Mouse (Mus musculus): Measurements from ENCODE around the gene Gm42715. TPM values are rescaled to one million over a fixed set of nuclear protein-coding genes. Genes with fewer than 3 reads are reported as not detected.
"Not testable (repeated sequence)": the region's sequence is repeated elsewhere in the genome, so short reads cannot be mapped to it uniquely, and the experiment has no call there.

The Gm42715 gene
- total RNA-seq, 2 experiments from 2014 or later: 8.4 to 8.5 TPM

- DNase-seq: no peak
- intact Hi-C loops (cut with DNase I; ENCODE audit: low total_unique reads): loop anchor here (1.0 kb wide), 1 partner anchor 16 kb away; no protein-coding TSS in a partner anchor
Measured at GRCm38 (mm10) chr7:127491846-127492245, 27.5 kb upstream of the Gm42715 start.

- no peak for DNase-seq
- intact Hi-C loops (cut with DNase I; ENCODE audit: low total_unique reads): loop anchor here (5.0 kb wide), 1 partner anchor 132 kb away; no protein-coding TSS in a partner anchor
Measured at GRCm38 (mm10) chr7:127494648-127495047, 24.7 kb upstream of the Gm42715 start.

DNA sequence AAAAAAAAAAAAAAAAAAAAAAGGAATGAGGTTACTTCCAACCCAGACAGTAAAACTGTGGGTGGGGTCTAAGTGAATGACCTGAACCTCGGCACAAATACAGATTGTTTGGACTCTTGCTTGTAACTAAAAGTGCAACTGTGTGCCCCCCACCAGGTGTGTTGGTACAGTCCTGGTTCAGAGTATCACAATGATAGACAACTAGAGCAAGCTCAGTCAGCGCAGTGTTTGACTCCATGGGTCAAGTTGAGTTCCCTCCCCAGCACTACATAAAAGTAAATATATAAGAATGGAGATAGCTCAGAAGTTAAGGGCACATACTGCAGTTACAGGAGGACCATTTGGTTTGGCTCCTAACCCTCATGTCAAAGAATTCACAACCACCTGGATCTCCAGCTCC, 22.0 kb upstream of the Gm42715 start:
- no peak for DNase-seq
- intact Hi-C loops (cut with DNase I; ENCODE audit: low total_unique reads): loop anchor here (5.0 kb wide), 1 partner anchor 135 kb away; no protein-coding TSS in a partner anchor

DNA sequence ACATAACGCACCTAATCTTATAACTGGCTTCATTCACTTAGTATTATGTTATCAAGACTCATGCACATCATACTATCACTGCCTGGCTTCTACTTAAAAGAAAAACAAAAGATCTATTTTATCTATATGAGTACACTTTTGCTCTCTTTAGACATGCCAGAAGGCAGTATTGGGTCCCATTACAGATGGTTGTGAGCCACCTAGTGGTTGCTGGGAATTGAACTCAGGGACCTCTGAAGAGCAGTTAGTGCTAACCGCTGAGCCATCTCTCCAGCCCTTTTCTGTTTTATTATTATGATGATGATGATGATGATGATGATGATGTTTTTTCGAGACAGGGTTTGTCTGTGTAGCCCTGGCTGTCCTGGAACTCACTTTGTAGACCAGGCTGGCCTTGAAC, 21.0 kb upstream of the Gm42715 start:
- DNase-seq: no peak
- intact Hi-C loops (cut with DNase I; ENCODE audit: low total_unique reads): loop anchor here (5.0 kb wide), 1 partner anchor 136 kb away; no protein-coding TSS in a partner anchor

- intact Hi-C loops (cut with DNase I; ENCODE audit: low total_unique reads): loop anchor here (1.0 kb wide), 1 partner anchor 17 kb away; no protein-coding TSS in a partner anchor
- no peak for DNase-seq
Measured at GRCm38 (mm10) chr7:127508291-127508690, 11.1 kb upstream of the Gm42715 start.

GRCm38 (mm10) chr7:127509830-127510229, 9.6 kb upstream of the Gm42715 start:
- intact Hi-C loops (cut with DNase I; ENCODE audit: low total_unique reads): not testable (repeated sequence)

GRCm38 (mm10) chr7:127511241-127511640, 8.1 kb upstream of the Gm42715 start:
- intact Hi-C loops (cut with DNase I; ENCODE audit: low total_unique reads): no loop called here
- DNase-seq: no peak

More at GRCm38 (mm10) chr7:127509830-127510229, 9.6 kb upstream of the Gm42715 start:
- not testable (repeated sequence) for DNase-seq

- intact Hi-C loops (cut with DNase I; ENCODE audit: low total_unique reads): no loop called here
- peak; percentile 97 for DNase-seq
Measured at GRCm38 (mm10) chr7:127511808-127512230, 7.6 kb upstream of the Gm42715 start, which contains the start of gene Srcap. TSS of gene Srcap (plus strand) at chr7:127511983.

GRCm38 (mm10) chr7:127512231-127513015, 7.0 kb upstream of the Gm42715 start:
- DNase-seq: peak; percentile 92
- intact Hi-C loops (cut with DNase I; ENCODE audit: low total_unique reads): no loop called here

GRCm38 (mm10) chr7:127513016-127513390, 6.4 kb upstream of the Gm42715 start:
- DNase-seq: peak; percentile 7
- intact Hi-C loops (cut with DNase I; ENCODE audit: low total_unique reads): no loop called here

- intact Hi-C loops (cut with DNase I; ENCODE audit: low total_unique reads): no loop called here
- no peak for DNase-seq
Measured at GRCm38 (mm10) chr7:127513781-127514180, 5.6 kb upstream of the Gm42715 start.

DNA sequence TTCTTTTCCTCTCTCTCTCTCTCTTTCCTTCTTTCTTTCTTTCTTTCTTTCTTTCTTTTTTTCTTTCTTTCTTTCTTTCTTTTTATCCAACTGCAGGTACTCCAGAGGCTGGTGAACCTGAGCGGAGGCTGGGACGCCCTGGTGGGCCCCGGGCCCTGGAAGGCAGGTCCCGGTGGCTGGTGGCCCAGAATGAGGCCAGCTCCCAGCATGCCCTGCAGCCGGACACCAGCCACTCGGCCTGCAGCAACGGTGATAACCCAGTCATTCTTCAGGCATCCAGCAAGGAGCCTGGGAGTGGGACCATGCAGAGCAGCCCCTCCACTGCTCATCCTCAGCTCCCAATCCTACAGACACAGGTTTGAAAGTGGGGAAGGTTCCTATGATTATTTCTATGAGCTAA, 3.5 kb upstream of the Gm42715 start:
- intact Hi-C loops (cut with DNase I; ENCODE audit: low total_unique reads): no loop called here
- DNase-seq: peak; percentile 32

GRCm38 (mm10) chr7:127516344-127516743, 3.0 kb upstream of the Gm42715 start:
- intact Hi-C loops (cut with DNase I; ENCODE audit: low total_unique reads): no loop called here
- DNase-seq: no peak

- DNase-seq: no peak
Measured at GRCm38 (mm10) chr7:127541671-127542070, 22.3 kb downstream of the Gm42715 start.

DNA sequence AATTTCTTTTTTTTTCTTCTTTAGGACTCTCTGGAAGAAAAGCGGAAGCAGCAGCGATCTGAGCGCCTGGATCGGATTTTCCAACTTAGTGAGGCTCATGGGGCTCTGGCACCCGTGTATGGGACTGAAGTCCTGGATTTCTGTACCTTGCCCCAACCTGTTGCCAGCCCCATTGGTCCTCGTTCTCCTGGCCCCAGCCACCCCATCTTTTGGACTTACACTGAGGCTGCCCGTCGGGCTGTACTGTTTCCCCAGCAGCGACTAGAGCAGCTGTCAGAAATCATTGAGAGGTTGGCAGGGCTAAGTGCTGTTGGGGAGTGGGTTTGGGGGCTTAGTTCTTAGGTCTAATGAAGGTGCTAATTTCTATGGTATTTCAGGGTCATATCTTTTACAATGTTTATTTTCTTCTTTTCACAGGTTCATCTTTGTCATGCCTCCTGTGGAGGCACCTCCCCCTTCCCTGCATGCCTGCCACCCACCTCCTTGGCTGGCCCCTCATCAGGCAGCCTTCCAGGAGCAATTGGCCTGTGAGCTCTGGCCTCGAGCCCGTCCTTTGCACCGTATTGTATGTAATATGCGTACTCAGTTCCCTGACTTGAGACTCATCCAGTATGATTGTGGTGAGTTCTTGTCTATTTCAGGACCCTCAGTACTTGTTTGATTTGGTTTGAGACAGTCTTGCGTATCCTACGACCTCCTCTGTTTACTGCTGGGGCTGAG, 29.9 kb downstream of the Gm42715 start:
- intact Hi-C loops (cut with DNase I; ENCODE audit: low total_unique reads): no loop called here
- no peak for DNase-seq

More at GRCm38 (mm10) chr7:127541671-127542070, 22.3 kb downstream of the Gm42715 start:
- intact Hi-C loops (cut with DNase I; ENCODE audit: low total_unique reads): no loop called here

DNA sequence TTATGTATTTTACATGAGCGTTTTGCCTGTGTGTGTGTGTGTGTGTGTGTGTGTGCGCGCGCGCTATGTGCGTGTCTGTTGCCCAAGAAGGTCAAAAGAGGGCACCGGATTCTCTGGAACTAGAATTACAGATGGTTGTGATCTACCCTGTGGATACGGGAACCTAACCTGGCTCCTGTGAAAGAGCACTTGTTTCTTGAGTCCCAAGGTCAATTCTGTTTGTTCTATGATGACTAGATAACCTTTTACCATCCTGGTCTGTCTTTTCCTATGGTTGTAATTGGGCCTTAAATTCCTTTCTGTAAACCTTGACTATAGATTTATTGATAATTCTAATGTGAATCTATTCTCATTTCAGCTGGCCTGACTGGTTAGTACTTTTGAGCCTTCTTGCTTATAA, 32.2 kb downstream of the Gm42715 start:
- intact Hi-C loops (cut with DNase I; ENCODE audit: low total_unique reads): no loop called here
- no peak for DNase-seq

- DNase-seq: no peak
- intact Hi-C loops (cut with DNase I; ENCODE audit: low total_unique reads): no loop called here
Measured at GRCm38 (mm10) chr7:127560580-127560979, 41.2 kb downstream of the Gm42715 start.

DNA sequence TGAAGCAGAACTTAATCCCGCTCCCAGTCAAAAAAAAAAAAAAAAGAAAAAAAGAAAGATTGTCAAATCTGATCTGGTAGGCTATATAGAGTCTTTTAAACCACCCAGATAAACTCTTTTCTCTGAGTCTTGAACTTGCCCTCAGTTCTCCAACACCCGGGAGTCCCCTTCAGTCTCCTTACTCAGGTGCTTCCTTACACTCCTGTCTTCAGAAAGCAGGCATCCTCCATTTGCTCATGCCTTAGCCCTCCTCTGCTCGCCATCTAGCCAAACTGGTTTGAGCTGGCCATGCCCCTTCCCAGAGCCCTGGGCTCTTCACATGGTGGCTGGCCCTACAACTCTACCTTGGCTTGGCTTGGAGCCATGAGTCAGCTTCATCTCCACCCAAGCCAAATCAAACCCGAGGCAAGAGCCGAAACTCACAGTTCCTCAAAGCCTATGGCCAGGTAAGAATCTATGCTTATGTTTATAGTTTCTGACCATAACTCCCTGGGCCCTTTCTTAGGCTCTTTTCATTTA, 42.0 kb downstream of the Gm42715 start, which contains the start of gene Tmem265:
Tmem265 (plus strand) TSS at position 51 of the 519 bp plus-strand sequence.
- no peak for DNase-seq
- intact Hi-C loops (cut with DNase I; ENCODE audit: low total_unique reads): no loop called here

DNA sequence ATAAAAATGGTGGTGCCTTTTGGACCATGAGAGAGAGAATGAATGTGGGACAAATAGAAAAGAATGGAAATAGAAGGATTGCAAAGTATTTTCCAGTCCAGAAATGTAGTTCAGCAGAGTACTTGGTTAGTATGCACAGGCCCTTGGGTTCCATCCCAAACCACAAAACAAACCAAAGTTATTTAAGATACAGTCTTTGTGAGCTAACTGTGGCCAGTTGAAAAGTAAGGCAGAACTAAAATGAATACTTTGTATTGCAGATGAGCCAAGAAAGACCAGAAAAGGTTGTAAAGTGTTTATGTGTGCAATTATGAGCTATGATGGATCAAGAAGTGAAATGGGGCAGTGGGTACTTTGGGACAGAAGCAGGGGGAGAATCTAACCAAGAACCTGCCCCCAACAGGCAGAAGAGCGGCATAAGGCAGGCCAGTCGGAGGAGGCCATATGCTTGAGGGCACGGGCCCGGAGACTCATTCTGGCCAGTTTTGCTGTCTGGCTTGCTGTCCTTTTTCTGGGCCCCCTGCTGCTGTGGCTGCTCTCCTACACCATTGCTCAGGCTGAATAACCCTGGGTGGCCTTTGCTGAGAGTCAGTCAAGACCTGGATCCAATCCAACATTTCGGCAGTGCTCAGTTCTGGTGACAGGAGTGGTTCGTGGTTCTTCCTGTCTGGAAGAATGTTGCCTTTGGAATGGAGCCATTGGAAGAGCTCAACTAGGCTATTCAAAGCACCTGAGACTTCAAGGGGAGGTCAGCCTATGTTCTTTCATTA, 45.2 kb downstream of the Gm42715 start:
- intact Hi-C loops (cut with DNase I; ENCODE audit: low total_unique reads): no loop called here
- no peak for DNase-seq
